Mouse (Mus musculus): ENCODE results near the gene Gnptg.

GRCm38 (mm10) chr17:25230700-25231099 is 9.2 kb downstream of the Gnptg start:
- TF ChIP-seq CTCF (IDR thresholded peaks at IDR 0.05; ENCODE audit: low read depth) (no peak), EP300 (IDR thresholded peaks at IDR 0.05; ENCODE audit: low read depth) (no peak)
